Mouse (Mus musculus) Patski (cell line): ENCODE results near the gene Mt4. TPM values are rescaled to one million over a fixed set of nuclear protein-coding genes. Genes with fewer than 3 reads are reported as not detected.
"Not testable (repeated sequence)": the region's sequence is repeated elsewhere in the genome, so short reads cannot be mapped to it uniquely, and the experiment has no call there.

ENCODE experiments used
- ATAC-seq: fragments of 100-300 bp; one replicate; pipeline ENCODE4 v1.8.0; 2021
- CTCF ChIA-PET: fragments of 350-600 bp; sonication (Branson Sonifier 250); formaldehyde crosslinking; loops from one replicate; lab custom pipeline; 2022; ENCODE audit warnings: inconsistent platforms; lab: Charles Lee
- POLR2A ChIA-PET: fragments of 350-600 bp; sonication (Branson Sonifier 250); formaldehyde crosslinking; loops from one replicate; lab custom pipeline; 2022; ENCODE audit warnings: antibody characterized with exemption, inconsistent platforms; lab: Charles Lee
- DNase-seq: peaks from one replicate; pipeline ENCODE4 v3.0.0-alpha.2; 2011; ENCODE audit warnings: low read depth, low spot score
- H3K27me3 ChIP-seq: fragments of 371-371 bp; one replicate; pipeline ENCODE4 v1.5.1; 2021
- CTCF ChIP-seq: fragments of 100-300 bp; IDR thresholded peaks from one replicate; pipeline ENCODE4 v1.5.1; 2021
- in situ Hi-C: fragments of 300-500 bp; cut with MboI; formaldehyde crosslinking; loops from 3 replicates; pipeline ENCODE4 v1.11.1; 2018; ENCODE audit warnings: low pct_unique_long_range_greater_than_20kb, mixed read lengths
- polyA plus RNA-seq: library from polyadenylated mRNA; unstranded; gene quantifications from one replicate; pipeline ENCODE4 v1.2.3, GENCODE M21; 2021

Gene Mt4
- polyA plus RNA-seq, 1 experiment from 2014 or later = not detected

GRCm38 (mm10) chr8:94156092-94156491 lies 19.1 kb downstream of the Mt4 start:
- DNase-seq (no peak), ATAC-seq (no peak)
- CTCF ChIA-PET = interaction anchor here (2.3 kb wide), 1 partner anchor 11 kb away, joined by 7 read pairs; no protein-coding TSS in a partner anchor
- peaks cover 2% of the 10 kb centered on the region for H3K27me3 ChIP-seq
- TF ChIP-seq CTCF = no peak
- POLR2A ChIA-PET = no interaction called here
- in situ Hi-C loops = no loop called here

- ATAC-seq, DNase-seq, POLR2A ChIA-PET, H3K27me3 ChIP-seq: not testable (repeated sequence)
- CTCF ChIA-PET = interaction anchor here (2.0 to 5.7 kb wide), 4 partner anchors 21 to 40 kb away, joined by 10 to 69 read pairs (median 20); no protein-coding TSS in a partner anchor
- in situ Hi-C loops = loop anchor here (5.0 kb wide), 1 partner anchor 37 kb away; no protein-coding TSS in a partner anchor
Measured at GRCm38 (mm10) chr8:94165772-94166171, 28.8 kb downstream of the Mt4 start.

GRCm38 (mm10) chr8:94167244-94167643 lies 30.2 kb downstream of the Mt4 start:
- CTCF ChIA-PET = interaction anchor here (0.7 to 5.7 kb wide), 17 partner anchors 10 to 104 kb away, joined by 3 to 69 read pairs (median 7); no protein-coding TSS in a partner anchor
- H3K27me3 ChIP-seq = no peaks in the 10 kb centered on the region
- TF ChIP-seq CTCF = peak; percentile 95
- in situ Hi-C loops = loop anchor here (5.0 kb wide), 1 partner anchor 35 kb away; no protein-coding TSS in a partner anchor
- POLR2A ChIA-PET = interaction anchor here (0.7 kb wide), 1 partner anchor 11 kb away, joined by 4 read pairs; no protein-coding TSS in a partner anchor
- ATAC-seq (peak; percentile 63), DNase-seq (no peak)

- ATAC-seq (no peak), DNase-seq (no peak)
- ChIA-PET CTCF (interaction anchor here (1.2 kb wide), 1 partner anchor 13 kb away, joined by 3 read pairs; no protein-coding TSS in a partner anchor), POLR2A (interaction anchor here (1.3 kb wide), 1 partner anchor 11 kb away, joined by 4 read pairs; no protein-coding TSS in a partner anchor)
- no peaks in the 10 kb centered on the region for H3K27me3 ChIP-seq
- TF ChIP-seq CTCF = no peak
- in situ Hi-C loops = loop anchor here (5.0 kb wide), 1 partner anchor 33 kb away; no protein-coding TSS in a partner anchor
Measured at GRCm38 (mm10) chr8:94169547-94169946, 32.5 kb downstream of the Mt4 start.

GRCm38 (mm10) chr8:94171321-94171755 lies 34.3 kb downstream of the Mt4 start:
- DNase-seq = peak; percentile 66
- ChIA-PET CTCF (interaction anchor here (1.5 kb wide), 2 partner anchors 12 to 28 kb away, joined by 3 to 8 read pairs; no protein-coding TSS in a partner anchor), POLR2A (interaction anchor here (1.4 kb wide), 1 partner anchor 23 kb away, joined by 4 read pairs; no protein-coding TSS in a partner anchor)
- H3K27me3 ChIP-seq = no peaks in the 10 kb centered on the region
- in situ Hi-C loops = no loop called here
- ATAC-seq = peak; percentile 49
- no peak for TF ChIP-seq CTCF

GRCm38 (mm10) chr8:94172075-94172808 lies 35.2 kb downstream of the Mt4 start, which contains the start of gene Mt2:
TSS of gene Mt2 (plus strand) at chr8:94172664.
- ATAC-seq (no peak), DNase-seq (no peak)
- ChIA-PET POLR2A (interaction anchor here (0.5 to 1.4 kb wide), 3 partner anchors 10 to 53 kb away, joined by 3 to 4 read pairs (median 3); no protein-coding TSS in a partner anchor), CTCF (interaction anchor here (0.6 to 3.9 kb wide), 4 partner anchors 11 to 167 kb away, joined by 3 to 15 read pairs (median 6); no protein-coding TSS in a partner anchor)
- in situ Hi-C loops = no loop called here
- H3K27me3 ChIP-seq = no peaks in the 10 kb centered on the region
- TF ChIP-seq CTCF = no peak

- in situ Hi-C loops = no loop called here
- no peak for TF ChIP-seq CTCF
- POLR2A ChIA-PET = interaction anchor here (0.7 to 0.9 kb wide), 3 partner anchors 10 to 677 kb away, joined by 3 to 4 read pairs (median 3); no protein-coding TSS in a partner anchor
- H3K27me3 ChIP-seq = no peaks in the 10 kb centered on the region
- ATAC-seq (no peak), DNase-seq (no peak)
- CTCF ChIA-PET = interaction anchor here (1.5 to 3.9 kb wide), 5 partner anchors 10 to 33 kb away, joined by 3 to 15 read pairs (median 6); no protein-coding TSS in a partner anchor
Measured at GRCm38 (mm10) chr8:94172809-94173732, 36.1 kb downstream of the Mt4 start.

GRCm38 (mm10) chr8:94173848-94174403 lies 36.9 kb downstream of the Mt4 start:
- ChIA-PET POLR2A (interaction anchor here (0.7 to 0.9 kb wide), 3 partner anchors 9 to 676 kb away, joined by 3 to 4 read pairs (median 3); no protein-coding TSS in a partner anchor), CTCF (interaction anchor here (1.5 to 3.9 kb wide), 4 partner anchors 9 to 32 kb away, joined by 4 to 15 read pairs (median 7); no protein-coding TSS in a partner anchor)
- peaks cover 2% of the 10 kb centered on the region for H3K27me3 ChIP-seq
- no peak for TF ChIP-seq CTCF
- DNase-seq = no peak
- in situ Hi-C loops = no loop called here
- no peak for ATAC-seq

- peaks cover 5% of the 10 kb centered on the region for H3K27me3 ChIP-seq
- ChIA-PET CTCF (interaction anchor here (2.4 to 3.9 kb wide), 3 partner anchors 9 to 31 kb away, joined by 6 to 15 read pairs (median 8); no protein-coding TSS in a partner anchor), POLR2A (no interaction called here)
- no peak for ATAC-seq
- no peak for TF ChIP-seq CTCF
- DNase-seq = no peak
- in situ Hi-C loops = no loop called here
Measured at GRCm38 (mm10) chr8:94174619-94175213, 37.7 kb downstream of the Mt4 start.
